Mouse (Mus musculus): ENCODE data around the gene Tssk3.
"Not testable (repeated sequence)": the region's sequence is repeated elsewhere in the genome, so short reads cannot be mapped to it uniquely, and the experiment has no call there.

Gene Tssk3

DNA sequence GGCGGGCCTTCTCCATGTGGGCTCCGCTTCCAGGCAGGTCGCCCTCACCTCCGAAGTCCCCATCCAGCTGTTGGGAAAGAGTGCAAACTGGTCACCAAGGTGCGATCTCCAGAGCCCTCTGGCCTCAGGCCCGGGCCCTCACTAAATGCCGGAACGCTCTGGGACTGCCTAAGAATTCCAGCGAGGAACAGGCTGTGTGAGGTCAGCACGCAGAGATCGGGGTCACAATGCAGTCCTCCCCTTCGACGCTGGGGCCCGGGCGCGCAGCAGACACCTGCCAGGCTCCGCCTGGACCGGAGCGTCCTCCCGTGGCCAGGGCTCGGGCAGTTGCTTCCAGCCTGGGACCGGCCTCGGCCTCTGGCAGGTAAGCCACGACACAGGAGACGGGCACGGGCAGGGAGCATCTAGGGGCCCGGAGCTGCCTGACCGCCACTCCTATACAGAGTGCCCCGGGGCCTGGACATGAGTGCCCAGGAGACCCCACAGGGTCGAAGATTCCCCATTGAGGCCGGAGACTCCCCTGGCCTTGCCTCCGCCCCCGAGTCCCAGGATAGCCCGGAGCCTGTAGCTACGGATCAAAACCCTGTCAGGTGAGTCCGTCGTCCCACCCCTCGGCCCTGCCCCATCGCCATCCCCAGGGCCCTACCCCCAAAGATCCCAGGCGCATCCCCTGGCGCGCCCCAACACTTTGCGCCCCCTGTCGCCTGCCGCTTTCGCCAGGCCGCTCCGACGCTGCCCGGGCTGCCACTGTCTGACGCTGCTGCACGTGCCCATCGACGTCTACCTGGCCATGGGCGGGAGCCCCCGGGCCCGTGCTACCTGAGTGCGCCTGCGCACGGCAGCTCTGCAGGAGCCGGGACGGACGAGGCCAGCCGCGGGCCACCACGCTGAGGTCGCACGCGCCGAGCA, at the start of gene Tssk3, which contains the start of gene Fam229a:
TSS of gene Tssk3 (minus strand) at position 51 of the 909 bp plus-strand sequence.
TSS of gene Fam229a (plus strand) at position 219 of the 909 bp plus-strand sequence.
- no peak for DNase-seq (ENCODE audit: low spot score in 2 of 2)

DNA sequence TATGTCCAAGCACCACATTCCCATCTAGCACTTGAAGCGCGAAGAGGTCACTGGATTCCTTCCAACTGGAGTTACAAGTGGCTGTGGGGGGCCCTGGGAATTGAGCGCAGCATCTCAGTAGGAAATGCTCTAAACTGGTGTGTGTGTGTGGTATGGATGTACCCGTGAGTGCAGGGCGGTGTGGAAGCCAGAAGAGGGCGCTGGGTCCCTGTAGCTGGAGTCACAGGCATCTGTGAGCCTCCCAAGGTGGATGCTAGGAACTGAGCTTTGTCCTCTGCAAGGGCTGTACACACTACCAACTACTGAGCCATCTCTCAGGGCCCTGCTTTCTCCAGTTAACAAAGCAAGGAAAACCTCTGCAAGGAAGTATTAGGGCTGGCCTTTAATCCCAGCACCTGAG, 49.2 kb upstream of the Tssk3 start:
- DNase-seq (ENCODE audit: low spot score in 2 of 2), result peak in 1 of 2 experiments; percentile 54

DNA sequence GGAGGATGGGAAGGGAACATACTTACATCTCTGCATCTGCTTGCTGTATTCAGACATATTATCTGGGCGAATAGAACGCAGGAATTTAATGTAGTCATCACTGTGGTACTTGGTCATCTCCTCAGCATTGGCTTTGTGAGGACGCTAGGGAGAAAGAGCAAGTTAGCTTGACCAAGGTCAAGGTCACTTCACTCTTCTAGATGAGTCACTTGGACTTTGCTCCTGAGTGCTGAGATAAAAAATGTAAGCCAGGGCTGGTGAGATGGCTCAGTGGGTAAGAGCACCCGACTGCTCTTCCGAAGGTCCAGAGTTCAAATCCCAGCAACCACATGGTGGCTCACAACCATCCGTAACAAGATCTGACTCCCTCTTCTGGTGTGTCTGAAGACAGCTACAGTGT, 38.1 kb upstream of the Tssk3 start:
- DNase-seq (ENCODE audit: low spot score in 2 of 2), result not testable (repeated sequence)

DNA sequence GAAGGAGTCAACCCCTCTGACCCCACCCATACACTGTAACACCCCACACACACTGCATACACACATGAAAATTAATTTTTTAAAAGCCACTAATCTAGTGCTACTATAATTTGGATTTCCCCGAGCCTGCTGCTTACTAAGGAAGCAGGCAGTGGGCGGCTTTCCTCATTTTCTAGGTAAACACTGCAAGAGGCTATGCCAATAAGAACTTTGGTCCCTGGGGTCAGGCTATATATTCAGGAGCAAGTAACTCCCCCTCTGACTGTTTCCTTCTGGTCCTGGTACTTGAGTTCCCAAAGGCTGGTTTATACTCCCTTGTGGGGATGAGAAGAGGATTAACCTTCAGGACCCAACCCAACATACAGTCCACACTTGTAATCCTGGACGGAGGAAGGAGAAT, 35.1 kb upstream of the Tssk3 start:
- no peak for DNase-seq (ENCODE audit: low spot score in 2 of 2)

DNA sequence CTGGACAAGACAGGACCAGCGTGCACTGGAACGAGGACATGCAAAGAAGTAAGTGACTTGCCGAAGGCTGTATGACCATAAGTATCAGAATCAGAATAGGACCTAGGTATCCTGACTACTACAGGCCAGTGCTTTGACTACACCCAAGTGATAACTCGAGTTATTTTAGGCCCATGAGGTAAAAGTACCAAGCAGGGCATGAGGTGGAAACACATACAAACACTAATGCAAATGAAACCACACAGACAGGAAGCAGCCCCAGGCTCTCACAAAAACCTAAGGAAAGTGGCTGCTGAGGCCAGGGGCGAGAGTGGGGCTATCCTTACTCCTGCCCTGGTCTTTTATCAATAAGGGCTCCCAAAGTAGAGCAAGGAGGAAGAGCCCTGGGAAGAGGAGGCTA, 34.5 kb upstream of the Tssk3 start:
- DNase-seq (ENCODE audit: low spot score in 2 of 2), result no peak

DNA sequence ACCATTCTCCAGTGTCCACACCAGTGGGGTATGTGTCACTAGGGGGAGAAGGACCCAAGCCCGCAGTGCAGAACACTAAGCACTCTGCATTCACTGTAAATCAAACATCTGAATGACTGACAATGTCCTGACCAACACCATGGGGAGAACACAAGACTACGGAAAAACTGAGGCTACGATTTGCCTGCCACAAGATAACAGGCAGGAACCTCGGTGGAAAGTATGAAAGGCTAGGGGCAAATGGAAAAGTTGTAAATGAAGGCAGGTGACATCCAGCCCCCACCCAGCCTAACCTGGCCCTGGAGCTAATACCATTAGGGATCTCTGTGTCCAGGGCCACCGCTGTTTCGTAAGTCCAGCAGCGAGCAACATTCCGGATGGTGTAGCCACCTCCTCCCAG, 27.7 kb upstream of the Tssk3 start:
- no peak for DNase-seq (ENCODE audit: low spot score in 2 of 2)

DNA sequence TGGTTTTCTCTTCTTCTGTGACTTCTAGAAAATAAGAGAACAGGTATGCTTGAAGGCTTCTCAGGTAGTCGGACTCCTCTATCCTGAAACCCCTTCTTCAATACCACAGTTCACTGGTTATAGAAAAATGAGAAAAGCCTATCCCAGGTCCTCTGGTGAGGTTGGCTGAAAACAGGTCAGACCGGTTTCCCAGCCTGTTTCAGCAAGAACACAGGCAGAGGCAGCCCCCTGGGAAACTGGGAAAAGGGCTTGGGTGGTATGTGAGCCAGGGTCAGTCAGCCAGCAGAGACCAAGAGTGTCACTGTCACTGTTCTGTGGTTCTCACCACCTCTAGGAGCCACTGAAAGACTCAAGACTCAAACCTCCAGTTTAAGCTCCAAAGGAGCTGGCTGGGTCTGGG, 26.1 kb upstream of the Tssk3 start:
- DNase-seq (ENCODE audit: low spot score in 2 of 2), result no peak

DNA sequence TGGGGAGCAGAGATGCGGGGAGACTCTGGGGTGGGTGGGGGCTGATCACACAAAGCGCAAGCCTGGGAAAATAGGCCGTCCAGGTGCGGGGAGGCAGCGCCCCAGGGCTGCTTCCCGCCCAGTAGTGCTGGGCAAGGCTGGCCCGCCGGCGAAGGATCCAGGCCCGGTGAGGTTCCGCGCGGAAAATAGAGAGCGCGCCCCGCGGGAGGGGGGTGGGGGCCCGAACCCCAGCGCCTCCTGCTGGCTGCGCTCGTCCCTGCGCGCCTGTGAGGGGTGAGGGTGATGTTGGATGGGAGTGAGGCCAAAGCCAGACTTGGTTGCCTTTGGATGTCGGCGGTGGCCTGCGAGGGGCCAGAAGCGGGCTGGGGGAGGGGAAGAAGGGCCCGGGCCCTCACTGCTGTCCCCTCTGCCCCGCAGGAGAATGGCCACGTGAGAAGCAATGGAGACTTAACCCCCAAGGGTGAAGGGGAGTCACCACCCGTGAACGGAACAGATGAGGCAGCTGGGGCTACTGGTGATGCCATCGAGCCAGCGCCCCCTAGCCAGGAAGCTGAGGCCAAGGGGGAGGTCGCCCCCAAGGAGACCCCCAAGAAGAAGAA, 23.6 kb upstream of the Tssk3 start:
- peak; percentile 50 to 69 for DNase-seq (ENCODE audit: low spot score in 2 of 2)

DNA sequence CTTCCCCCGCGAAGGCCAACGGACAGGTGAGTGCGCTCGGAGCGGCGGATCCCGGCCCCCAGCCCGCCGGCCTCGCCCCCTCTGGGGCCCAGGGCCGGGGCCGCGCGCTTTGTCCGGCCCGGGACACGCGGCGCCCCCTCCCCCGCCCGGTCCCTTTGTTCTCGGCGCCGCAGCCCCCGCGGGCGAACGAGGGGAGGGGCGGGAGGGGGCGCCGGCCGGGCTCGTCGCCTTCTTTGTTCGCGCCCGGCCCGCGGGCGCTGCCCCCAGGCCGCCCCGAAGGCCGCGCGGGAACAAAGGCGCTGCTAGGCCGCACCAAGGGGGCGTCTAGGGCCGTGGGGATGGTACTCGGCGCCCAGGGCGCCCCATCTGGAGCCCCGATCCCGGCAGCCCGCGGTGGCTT, 23.1 kb upstream of the Tssk3 start:
- no peak for DNase-seq (ENCODE audit: low spot score in 2 of 2)

DNA sequence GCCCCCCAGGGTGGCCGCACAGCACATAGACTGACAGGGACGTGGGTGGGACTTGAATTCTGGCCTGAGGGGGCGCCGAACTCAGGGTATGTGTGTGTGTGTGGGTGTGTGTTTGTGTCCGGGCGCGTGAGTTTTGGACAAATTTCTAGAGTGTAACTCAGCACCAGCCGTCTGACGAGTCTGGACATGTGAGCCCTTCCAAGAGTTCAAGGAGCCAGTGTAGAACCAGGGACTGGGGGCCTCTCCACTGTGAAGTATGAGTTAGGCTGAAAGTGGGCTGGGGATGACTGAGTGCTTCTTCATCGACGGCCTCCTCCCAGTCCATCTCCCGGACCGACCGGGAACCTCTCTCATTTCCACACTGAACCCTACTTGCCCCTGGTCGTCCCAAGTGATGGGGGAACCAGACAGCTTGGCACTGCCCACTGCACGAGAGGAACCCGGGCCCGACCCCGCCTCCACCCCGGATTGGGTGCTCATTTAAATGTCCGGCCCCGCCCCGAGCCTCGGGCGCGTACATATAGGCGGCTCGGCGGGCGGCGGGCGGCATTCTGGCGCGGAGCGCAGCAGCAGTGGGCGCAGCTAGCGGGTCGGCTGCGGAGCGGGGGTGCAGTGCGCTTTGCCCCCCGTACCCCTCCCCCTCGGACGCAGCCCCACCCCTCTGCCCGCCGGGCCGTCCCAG, 22.4 kb upstream of the Tssk3 start, which contains the start of gene Marcksl1:
TSS of gene Marcksl1 (plus strand) at position 496 of the 682 bp plus-strand sequence.
- peak; percentile 75 to 84 for DNase-seq (ENCODE audit: low spot score in 2 of 2)

DNA sequence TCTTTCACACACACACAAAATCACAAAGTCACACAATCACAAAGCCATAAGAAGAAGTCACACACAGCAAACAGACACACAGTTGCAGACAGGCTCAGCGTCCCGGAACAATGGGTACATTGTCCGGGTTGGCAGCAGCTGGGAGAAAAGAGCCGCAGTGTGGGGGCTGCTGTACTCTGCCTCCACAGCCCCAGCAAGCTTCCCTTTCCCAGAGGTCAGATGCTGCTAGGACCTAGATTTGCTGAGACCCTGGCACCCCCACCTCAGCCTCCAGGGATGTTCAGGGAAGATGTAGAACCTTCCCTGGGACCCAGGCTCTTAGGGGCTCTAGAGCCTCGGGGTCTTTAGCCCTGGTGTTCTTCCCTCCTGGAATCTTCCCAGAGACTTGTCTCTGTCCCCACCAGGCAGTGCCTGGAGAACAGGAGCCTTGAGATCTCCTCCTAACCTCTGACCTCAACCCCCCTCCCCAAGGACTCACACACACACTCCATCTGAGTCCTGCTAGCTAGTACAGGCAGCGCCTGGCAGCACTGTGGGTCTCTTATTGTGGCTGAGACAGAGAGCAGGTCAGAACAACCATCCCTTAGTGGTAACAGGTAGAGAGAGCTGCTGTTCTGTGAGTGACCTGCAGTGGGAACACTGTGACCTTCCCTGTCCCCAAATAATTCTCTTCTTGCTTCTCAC, 20.7 kb upstream of the Tssk3 start:
- DNase-seq (ENCODE audit: low spot score in 2 of 2), result no peak

DNA sequence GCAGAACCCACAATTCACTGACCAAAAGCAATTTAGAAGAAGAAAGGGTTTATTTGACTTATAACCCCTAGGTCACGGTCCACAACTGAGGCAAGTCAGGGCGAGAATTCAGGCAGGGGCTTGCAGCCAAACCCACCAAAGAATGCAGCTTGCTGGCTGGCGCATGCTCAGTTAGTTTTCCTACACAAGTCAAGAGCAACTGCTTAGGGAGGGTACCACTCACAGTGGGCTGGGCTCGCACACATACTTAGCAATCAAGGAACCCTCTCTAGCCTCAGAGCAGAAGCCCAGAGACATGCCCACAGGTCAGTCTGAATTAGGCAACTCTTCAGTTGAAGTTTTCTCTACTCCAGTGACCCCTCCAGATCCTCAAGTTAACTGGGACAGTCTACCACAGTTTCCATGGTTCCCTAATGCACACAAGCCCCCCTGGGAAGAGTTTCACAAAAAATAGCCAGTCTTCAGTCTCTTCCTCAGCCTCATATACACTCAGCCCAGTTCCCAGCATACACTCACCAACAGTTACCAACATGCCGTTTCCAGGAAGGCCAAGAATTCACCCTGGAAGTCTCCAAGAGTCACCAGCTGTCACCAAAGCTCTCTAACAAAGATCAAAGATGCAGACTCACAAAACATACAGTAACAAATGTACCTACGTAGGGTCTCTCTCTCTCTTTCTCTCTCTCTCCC, 20.0 kb upstream of the Tssk3 start:
- DNase-seq (ENCODE audit: low spot score in 2 of 2), result no peak

DNA sequence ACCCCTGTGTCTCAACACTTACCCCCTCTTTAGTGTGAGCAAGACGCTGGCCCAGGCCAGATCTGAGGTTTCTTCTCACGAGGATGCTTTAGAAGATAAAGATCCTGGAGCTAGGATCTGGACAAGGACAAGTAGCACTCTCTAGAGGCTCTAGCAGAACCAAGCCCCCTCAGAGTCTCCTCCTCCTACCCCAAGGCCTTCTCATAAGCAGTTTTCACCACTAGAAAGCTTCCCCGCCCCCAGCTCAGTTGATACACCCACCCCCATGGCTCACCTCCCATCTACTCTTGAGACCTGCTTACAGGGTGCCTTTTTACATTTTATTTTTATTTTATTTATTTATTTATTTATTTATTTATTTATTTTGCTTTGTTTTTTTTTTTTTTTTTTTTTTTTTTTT, 18.8 kb upstream of the Tssk3 start:
- DNase-seq (ENCODE audit: low spot score in 2 of 2), result no peak

DNA sequence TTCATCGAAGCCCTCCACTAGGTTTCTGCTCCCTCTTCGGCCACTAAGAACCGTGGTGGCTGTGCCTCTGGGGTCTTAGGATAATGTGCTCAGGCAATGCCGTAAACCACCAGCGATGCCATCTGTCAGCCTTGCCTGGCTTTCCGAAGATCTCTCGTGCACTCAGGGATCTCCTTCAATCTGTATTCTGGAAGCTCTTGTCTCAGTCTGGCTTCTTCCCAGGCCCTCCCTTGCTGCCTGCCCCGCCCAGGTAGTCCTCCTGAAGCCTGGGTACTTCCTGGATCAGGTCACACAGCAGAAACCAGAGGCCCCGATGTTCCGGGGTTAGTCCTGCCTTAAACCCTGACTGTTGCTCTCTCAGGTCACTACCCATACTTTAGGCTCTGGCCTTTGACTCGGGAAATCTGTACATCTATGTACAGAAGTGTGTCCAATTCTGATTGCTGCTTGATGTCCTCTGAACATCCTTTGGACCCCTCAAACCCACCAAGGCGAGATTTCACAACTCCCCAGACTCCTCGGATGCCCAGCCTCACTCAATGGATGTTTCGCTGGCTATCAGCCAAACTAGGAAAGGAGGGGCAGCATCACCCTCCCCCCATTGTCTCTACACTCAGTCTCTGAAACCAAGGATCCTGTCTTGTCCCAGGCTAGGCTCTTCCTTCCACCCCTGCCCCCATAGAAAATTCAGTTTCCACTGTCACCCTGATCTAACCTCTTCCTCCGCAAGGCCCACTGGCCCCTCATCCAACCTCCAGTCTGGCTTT, 18.2 kb upstream of the Tssk3 start:
- DNase-seq (ENCODE audit: low spot score in 2 of 2), result no peak

DNA sequence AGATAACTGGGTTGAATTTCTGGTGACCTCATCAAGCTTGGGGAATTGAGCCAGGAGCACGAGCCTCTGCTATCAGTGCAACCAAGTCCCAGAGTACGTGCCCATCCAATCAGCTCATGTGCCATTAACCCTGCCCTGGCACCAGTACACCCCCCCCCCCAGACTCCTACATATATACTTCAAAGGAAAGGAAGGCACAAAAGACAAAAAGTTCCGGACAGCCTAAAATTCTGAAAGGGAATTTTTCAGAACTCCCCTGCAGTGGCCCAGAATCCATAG, 17.4 kb upstream of the Tssk3 start:
- no peak for DNase-seq (ENCODE audit: low spot score in 2 of 2)

DNA sequence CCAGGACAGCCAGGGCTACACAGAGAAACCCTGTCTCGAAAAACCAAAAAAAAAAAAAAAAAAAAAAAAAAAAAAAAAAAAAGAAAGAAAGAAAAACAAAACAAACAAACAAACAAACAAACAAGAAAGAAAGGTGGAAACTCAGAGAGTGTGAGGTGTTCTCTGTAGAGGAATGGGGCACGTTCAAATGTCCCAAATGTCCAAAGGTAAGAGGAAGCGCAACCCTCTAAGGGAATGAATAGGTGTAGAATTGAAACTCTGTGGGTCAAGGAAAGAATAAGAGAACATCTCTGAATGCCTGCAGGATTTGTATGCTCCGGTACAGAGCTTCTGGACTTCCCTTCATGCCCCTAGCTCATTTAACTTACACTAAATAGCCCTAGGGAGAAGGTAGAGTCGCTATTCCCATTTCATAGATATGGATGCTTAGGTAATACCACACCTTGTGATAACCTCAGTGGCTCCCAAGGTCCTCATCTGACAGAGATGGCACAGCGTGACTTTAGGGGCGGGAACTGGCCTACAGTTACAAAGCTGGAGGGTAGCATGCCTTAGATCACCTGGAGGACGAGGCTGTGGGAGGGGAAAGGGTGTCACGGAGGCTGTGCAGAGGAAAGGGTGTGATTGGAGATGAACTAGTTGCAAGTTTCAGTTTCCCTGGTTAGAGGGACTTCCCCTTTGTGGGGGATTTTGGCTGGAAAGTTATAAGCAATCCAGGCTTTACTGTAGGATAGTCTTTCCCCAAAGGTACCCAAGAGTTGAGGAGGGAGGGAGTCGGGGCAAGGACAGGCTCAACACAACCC, 16.8 kb upstream of the Tssk3 start:
- no peak for DNase-seq (ENCODE audit: low spot score in 2 of 2)

DNA sequence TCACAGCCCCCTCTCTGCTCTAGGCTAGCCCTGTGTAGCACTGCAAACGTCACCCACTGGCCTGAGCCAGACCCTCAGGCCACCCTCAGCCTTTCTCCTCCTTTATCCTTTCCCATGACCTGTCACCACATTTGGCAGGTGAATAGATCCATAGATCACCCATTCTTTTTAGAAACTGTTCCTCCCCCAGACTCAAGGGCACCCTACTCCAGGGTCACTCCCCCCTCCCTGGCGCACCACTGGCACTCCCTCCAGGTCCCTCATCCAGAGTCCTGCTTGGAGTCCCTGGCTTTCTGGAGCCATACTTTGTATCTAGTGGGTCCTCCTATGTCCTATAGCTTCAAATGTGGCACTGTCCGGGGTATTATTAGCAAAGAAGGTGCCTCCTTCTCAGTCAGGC, 14.7 kb upstream of the Tssk3 start:
- DNase-seq (ENCODE audit: low spot score in 2 of 2), result no peak

DNA sequence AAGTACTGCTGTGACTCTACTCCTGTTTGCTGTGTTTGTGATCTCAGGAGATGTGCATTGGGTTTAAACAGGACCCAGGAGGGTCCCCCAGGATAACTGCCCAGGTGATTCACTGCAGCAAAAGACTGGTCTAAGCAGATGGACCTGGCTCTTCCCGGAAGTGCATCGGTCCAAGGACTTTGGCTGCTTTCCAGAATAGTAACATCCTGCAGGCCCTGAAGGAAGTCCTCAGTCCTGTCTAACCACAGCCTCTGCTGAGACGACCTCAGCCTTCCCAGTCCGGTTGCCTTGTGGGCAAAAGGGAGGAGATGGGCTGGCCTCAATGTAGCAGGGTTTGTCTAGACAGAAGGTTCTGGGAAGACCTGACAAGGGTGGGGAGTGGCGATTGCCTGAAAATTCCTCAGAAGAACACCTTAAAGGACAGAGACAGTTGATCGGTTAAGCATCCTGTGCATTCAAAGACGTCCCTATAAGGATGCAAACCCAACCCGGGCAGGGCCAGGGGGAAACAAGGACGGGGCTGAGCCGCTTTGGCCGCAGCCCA, 12.2 kb upstream of the Tssk3 start:
- no peak for DNase-seq (ENCODE audit: low spot score in 2 of 2)

DNA sequence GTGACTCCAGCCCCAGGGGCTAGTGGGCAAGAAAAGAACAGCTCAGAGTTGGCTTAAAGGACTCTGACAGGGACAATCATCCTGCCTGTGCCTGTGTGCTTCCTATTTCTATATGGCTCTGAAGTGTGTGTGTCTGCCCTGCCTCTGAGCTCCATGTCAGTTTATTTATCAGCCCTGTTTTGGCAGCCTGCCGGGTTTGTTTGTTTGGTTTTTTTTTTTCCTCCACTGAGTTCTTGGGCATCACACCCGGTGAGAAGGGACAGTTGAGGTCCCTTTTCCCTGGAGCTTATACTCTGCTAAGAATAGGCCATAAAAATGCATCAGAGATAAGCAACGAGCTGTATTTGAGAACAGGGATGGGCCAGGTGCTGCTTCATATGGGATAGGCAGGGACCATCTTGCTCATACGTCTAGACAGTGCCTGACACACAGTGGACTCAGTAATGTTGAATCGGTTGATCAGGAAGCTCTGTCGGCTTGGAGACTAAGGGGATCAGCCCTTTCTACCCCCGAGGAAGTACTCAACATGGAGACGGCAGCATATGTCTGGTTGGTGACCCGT, 11.6 kb upstream of the Tssk3 start:
- no peak for DNase-seq (ENCODE audit: low spot score in 2 of 2)

Measured in spleen, postnatal 14 days (tissue).